Mouse (Mus musculus) CD4-positive, CD25-positive, alpha-beta regulatory T cell, adult 2 months (primary cell): ENCODE results near the gene Nop53.

Experiments
- DNase-seq: peaks from one replicate; pipeline ENCODE4 v3.0.0-alpha.2; 2012; ENCODE audit warnings: low read depth, low spot score

The Nop53 gene

GRCm38 (mm10) chr7:15960691-15961090, 14.8 kb upstream of the Nop53 start:
- DNase-seq, result no peak

DNA sequence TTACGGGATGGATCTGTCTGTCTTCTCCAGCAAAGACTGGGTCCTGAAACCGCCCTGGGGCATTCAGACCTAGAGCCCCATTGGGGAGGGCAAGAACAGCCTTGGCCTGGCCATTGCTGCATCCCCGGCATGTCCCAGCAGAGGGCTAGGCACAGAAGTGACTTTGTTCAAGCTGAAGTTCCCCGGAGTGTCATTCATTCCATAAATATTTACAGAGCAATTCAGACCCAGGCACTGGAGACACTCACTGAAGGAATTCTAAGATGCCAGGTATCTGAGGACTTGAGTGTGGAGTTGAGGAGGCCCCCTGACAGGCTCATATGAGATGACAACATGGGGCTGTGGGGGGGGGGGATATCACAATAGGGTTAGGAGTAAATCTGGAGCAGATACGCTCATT, 10.3 kb upstream of the Nop53 start:
- DNase-seq, result no peak

DNA sequence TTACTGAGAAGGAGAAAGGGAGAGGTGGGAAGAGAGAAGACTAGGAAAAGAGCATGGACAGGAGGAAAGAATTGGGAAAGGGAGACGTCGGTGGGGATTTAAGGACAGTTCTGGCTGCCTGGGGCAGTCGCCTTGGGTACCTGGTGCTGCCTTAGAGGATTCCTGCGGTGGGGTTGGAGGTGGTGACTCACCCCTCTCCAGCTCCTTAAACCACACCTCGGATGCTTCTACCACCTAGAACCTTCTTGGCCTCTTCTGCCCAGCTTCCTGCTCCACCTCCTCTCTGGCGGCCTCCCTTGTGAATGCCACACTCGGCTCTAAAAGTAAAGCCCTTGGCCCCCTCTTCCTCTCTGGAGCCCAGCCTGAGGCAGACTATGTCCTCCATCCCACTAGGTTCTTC, 9.6 kb upstream of the Nop53 start:
- no peak for DNase-seq

- no peak for DNase-seq
Measured at GRCm38 (mm10) chr7:15954978-15955443, 9.1 kb upstream of the Nop53 start.

DNA sequence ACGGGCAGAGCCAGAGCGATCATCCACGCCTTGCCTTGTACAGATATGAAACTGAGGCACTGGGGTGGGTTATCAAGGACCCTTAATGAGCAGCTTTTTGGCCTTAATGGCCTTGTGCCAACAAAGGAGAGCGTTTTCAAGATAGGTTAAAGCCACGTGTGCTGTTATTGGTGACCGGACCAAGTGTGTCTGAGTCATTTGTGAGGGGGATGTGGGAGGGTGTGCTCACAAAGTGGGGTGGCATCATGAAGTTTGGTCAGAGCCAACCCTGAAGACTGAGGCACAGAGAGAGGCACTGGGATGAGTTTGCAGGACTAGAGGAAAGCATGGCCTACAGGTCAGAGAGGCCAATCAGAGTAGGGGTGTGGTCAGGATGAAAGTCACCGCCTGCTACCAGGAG, 8.6 kb upstream of the Nop53 start:
- DNase-seq, result no peak

DNA sequence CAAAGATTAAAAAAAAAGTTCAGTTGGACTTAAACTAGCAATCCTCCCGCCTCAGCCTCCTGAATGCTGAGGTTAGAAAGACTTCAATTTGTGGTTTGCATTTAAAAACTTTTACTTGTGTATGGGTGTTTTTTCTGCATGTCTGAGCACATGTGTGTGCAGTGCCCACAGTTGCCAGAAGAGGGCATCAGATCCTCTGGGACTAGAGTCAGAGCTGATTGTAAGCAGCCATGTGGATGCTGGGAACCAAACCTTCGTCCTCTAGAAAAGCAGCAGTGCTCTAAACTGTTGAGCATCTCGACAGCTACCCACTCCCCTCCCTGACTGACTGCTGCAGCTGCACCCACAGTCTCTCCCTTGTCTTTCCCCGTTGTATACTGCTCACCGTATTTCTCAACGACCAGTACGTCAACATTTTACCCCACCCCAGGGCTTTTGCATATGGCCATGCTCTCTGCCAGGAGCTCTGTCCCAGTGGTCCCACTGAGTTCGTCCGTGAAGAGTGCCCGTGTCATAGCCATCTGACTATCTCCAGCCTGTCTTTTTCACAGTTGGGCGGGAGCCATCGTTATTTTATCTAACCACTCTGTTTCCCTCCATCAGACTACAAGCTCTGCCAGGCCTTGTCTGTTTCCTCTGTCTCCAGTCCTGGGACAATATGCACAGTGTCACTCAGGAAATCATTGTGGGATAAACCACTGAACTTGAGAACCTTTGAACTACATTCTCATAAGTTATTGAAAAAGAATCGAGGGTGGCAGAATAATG, 7.6 kb upstream of the Nop53 start:
- DNase-seq, result peak; percentile 66

DNA sequence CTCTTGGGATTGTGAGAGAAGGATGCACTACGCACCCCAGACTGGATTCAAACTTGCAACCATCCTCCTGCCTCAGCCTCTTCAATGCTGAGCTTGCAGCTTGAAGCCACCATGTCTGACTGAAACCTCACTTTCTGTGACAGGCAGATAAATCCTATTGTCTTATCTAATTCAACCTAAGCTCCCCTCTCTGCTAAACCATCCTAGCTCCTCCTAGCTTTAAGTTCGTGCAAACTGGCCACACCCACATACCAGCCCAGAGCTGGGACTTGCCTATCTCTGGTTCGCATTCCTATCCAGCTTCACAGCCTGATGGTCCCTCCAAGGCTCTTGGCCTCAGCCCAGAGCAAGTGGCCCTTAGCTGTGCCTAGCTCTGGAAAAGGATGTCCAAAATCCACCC, 6.5 kb upstream of the Nop53 start:
- no peak for DNase-seq

DNA sequence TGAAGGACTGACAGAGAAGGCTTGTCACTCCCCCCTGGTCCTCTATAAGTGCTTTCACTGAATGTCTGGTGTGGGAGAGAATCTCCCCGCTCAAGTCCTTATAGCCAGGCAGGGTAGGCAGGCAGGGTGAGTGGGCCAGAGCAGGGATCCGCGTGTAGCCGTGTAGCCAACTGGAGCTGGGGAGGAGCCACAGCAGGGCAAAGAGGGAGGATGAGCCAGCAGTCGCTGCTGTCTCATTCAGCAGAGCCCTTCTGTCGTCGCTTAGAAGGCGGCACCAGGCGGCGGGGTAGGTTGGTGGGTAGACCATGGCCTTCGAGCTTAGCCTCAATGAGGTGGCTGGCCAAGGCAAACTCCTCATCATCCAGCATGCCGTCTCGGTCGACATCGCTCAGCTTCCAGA, 4.1 kb upstream of the Nop53 start:
- no peak for DNase-seq

DNA sequence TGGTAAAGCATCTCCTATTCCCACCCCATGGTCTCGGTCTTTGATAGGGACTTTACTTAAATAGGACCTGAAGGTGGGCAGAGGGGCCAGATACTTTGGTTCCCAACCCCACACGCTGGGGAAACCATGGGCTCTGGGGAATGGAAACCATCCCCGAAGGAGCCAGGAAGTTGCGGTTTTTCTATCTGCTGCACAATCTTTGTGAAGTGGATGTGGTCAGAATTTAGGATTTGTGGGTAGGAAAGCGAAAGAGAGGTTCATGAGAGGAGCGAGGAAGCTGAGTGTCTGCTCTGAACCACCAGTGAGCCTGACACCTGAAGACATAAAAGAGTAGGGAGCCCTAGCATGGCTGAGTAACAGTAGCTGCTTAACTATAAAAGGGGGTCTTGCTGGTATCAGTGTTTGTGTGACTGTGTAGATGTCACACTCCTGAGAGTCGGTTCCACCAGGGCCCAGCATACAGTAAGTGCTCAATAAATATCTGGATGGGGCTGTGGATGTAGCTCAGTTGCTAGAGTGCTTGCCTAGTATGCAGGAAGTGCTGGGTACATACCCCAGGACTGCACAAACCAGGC, 3.4 kb upstream of the Nop53 start:
- peak; percentile 60 for DNase-seq

- DNase-seq, result peak; percentile 92
Measured at GRCm38 (mm10) chr7:15948381-15948941, 2.6 kb upstream of the Nop53 start.

DNA sequence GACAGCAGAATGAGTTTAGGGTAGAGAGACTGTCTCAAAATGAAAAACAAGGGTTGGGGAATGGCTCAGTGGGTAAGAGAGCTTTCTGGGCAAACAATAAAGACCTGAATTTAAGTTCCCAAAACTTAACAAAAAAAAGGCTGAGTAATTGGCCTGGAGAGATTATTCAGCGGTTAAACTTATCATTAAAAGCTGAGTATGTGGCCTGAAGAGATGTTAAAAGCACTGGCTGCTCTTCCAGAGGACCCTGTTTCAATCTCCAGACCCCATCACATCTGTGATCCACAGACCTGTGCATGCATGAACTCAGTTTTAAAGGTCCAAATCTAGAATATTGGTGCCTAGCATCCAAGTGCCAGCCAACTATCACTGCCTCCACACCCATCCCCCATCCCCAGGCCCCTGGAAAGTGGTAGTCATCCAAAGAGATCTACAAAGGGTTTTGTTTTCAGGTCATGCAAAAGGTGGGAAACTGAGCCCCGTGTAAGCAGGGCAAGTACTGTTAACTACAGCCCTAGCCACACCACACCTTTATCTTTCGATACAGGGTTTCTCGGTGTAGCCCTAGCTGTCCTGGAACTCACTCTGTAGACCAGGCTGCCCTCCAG, 1.9 kb upstream of the Nop53 start:
- DNase-seq, result no peak

- DNase-seq, result no peak
Measured at GRCm38 (mm10) chr7:15945211-15945610, 663 bp downstream of the Nop53 start.

- DNase-seq, result no peak
Measured at GRCm38 (mm10) chr7:15944311-15944710, 1.6 kb downstream of the Nop53 start.

DNA sequence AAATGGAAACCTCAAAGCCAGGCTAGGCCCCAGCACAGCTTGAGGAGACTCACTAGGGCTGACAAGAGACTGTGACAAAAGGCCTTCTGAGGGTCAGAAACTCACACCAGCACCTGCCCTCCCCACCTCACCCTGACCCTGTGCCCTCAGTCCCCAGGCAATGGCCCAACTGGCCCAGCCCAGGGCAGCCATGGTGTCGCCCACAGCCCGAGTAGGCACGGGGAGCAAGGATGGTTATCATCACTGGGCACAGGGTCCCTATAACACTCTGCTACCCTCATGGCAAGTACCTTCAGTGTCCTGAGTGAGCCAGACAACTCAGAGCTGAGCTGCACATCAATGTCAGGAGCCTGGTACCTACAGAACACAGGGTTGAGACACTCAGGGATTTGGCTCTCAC, 7.3 kb downstream of the Nop53 start:
- DNase-seq, result no peak

DNA sequence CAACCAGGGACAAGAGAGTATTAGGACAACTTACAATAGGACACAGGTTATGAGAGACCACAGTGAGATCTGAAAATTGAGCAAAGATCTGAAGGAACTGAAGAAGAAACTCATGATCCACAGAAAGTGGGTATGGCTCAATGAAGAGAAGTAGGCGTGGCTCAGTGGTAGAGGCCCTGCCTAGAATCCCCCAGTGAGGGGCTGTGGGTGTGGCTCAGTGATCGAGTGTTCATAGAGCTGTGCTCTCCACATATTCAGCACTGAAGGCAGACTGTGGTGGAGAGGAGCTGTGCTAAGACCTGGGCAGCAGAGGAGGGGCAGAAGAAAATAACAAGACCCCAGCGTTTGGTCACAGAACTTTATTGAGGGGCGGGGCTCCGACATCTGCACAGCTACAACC, 8.4 kb downstream of the Nop53 start:
- DNase-seq, result no peak

GRCm38 (mm10) chr7:15933437-15934359, 12.2 kb downstream of the Nop53 start:
- DNase-seq, result no peak

DNA sequence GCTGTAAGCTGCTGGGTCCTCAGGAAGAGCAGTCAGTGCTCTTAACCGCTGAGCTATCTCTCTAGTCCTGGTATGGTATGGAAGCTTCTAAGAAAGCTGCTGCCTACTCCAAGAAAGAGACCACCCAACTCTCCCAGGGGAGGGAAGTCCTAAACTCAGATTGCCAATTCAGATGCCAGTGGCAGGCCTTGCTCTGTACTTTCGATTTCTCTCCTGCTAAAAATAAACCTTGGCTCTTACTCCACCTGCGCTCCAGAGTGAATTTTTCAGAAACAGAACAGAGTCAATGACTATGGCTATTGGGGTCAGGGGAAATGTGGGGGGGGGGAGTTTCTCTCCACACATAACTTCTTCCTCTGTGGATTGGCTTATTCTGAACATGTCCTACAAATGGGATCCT, 14.2 kb downstream of the Nop53 start:
- no peak for DNase-seq

- peak; percentile 33 for DNase-seq
Measured at GRCm38 (mm10) chr7:15930543-15930942, 15.3 kb downstream of the Nop53 start.

DNA sequence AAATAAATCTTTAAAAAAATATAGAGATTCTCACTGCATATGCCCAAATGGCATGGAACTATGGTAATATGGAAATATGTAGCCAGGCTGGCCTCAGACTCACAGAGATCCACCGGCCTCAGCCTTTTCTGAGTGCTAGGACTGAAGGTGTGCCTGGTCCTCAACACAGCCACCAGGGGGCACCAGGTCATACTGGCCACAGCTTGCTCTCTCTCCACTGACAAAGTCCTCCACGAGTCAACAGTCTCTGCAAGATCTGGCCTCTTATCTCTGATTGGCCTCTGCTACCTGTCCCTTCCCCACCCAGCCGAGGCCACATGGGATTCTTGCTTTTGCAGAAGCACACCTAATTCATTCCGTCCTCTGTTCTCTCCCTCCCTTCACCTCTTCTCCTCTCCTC, 16.0 kb downstream of the Nop53 start:
- peak; percentile 83 for DNase-seq

GRCm38 (mm10) chr7:15922220-15922773, 23.6 kb downstream of the Nop53 start, which contains the start of gene Selenow:
Selenow (minus strand) TSS chr7:15922402.
- peak; percentile 96 for DNase-seq

- DNase-seq, result peak; percentile 76
Measured at GRCm38 (mm10) chr7:15921796-15922195, 24.1 kb downstream of the Nop53 start.
